Mouse (Mus musculus) gastrocnemius, adult 8-10 months (tissue): Measurements from ENCODE around the gene Pfkfb1. TPM values are rescaled to one million over a fixed set of nuclear protein-coding genes. Genes with fewer than 3 reads are reported as not detected.

ENCODE experiments used
- DNase-seq, 2 experiments: peaks; one replicate each; pipeline ENCODE4 v3.0.0; 2022; ENCODE audit warnings: low spot score in 2 of 2
- microRNA-seq: library from miRNA; unstranded; fragments of <30 nt; microRNA quantifications from one replicate; pipeline ENCODE4 v1.2.0, GENCODE M21; 2022
- total RNA-seq, 4 experiments: library from RNA; stranded (reverse); gene quantifications; 2 replicates each; pipeline ENCODE4 v1.2.4; 2022

Gene Pfkfb1
- total RNA-seq, 4 experiments from 2014 or later = 24.1 to 54.8 (median 32.2) TPM

DNA sequence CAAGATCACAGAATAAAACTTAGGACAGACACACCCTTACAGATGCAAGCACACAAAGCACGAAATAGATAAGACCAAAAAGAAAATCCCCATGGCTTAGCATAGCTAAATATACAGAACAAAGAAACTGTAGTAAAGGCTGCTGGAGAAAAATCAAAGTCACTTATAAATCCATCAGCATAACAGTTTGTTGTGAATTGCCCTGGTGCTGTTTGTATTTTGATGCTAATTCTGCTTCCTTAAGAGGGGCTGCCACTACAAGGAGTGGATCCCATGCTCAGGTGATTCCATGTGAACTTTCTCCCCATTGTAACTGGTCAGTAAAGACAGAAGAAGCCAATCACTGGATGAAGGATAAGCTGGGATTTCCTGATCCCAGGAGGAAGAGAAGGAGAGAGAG lies 89.5 kb downstream of the Pfkfb1 start:
- DNase-seq = no peak

Small RNA genes within 50 kb of the gene (microRNA-seq; reads per million reads assigned to microRNA genes)
- not detected for gene Mir3620

Other genes starting within 250 kb of the Pfkfb1 start
- gene Tmem29, start 129.1 kb upstream of the Pfkfb1 start, total RNA-seq = 1 to 10 TPM; 5.6 to 7.2 (median 6.1) TPM
- 1 to 10 TPM; 1.7 to 4.5 (median 3.0) TPM for gene Alas2, start 40.9 kb upstream of the Pfkfb1 start, total RNA-seq
- 1 to 10 TPM; 3.5 to 7.2 (median 5.5) TPM for gene Apex2, start 1.6 kb downstream of the Pfkfb1 start, total RNA-seq
- gene Tro, start 69.4 kb downstream of the Pfkfb1 start, total RNA-seq = under 1 TPM in 3 of 4 experiments, not detected in 1; 0.15 to 0.24 (median 0.22) TPM
- gene Maged2, start 226.1 kb downstream of the Pfkfb1 start, total RNA-seq = 10 to 100 TPM in 3 of 4 experiments, 1 to 10 TPM in 1; 9.6 to 12.8 (median 12.3) TPM